Mouse (Mus musculus) cerebellum, adult 8-10 months (tissue): ENCODE results near the gene Slc43a1.
"Not testable (repeated sequence)": the region's sequence is repeated elsewhere in the genome, so short reads cannot be mapped to it uniquely, and the experiment has no call there.

Experiments used
- DNase-seq: peaks from one replicate; pipeline ENCODE4 v3.0.0; 2022

The Slc43a1 gene

DNA sequence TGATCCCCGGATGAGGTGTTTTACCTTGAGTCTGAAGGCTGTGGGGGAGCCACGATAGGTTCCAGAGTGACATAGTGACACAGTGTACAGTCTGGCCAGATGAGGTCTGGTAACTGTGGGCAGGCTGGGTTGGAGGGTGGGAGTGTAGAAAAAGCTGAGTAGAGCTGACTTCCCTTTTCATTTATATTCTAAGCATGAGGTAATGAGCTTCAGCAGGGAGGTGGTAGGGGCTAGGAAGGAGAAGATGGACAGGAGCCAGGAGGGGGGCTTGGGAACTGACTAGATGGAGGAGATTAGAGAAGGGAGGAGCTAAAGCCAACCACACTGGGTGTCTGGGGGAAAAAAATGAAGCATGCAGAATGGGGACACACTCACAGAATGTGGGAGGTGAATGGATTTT lies 30.3 kb downstream of the Slc43a1 start:
- no peak for DNase-seq

DNA sequence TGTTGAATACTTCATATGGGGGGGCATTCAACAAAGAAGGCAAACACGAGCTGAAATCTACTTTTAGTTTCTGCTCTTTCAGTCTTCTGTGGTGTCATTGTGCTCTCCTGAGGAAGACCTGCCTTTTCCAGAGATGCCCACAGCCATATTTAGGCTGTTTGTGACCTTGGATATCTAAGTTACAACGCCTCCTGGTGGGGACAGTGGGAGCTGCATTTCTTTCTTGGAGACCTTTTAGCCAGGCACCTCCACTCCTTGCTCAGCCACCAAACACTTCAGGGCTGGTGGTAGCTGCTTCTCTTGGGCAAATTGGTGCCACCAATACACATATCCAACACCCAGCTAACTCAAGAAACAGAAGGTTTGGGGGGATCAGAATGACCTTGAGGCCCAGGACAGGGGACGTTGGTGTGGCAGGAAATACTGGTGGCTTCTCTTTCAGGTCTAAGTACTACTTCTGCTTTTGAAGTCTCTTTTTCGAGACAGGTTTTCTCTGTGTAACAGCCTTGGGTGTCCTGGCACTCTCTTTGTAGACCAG lies 32.0 kb downstream of the Slc43a1 start:
- DNase-seq: no peak

DNA sequence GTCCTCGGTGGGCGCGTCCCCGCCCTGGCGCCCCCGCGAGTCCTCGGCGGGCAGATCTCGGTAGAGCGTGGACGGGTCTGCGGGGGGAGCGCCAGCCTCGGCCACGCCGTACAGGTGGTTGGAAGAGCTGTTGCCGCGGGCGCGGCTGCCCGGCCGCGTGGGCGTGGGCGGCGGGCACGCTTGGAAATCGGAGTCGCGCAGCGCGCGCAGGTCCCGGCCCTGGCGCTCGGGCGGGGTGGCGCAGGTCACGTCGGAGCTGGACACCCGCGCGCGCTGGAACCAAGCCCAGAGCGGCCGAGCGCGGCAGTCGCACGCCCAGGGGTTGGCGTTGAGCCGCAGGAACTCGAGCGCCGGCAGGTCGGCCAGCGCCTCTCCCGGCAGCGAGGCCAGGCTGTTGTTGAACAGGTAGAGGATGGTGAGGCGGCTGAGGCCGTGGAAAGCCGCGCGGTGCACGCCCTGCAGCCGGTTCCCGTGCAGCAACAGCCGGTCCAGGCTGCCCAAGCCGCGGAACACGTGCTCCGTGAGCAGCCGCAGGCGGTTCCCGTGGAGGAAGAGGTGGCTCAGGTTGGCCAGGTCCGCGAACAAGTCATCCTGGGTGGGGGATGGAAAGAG lies 33.6 kb downstream of the Slc43a1 start:
- peak; percentile 15 for DNase-seq

DNA sequence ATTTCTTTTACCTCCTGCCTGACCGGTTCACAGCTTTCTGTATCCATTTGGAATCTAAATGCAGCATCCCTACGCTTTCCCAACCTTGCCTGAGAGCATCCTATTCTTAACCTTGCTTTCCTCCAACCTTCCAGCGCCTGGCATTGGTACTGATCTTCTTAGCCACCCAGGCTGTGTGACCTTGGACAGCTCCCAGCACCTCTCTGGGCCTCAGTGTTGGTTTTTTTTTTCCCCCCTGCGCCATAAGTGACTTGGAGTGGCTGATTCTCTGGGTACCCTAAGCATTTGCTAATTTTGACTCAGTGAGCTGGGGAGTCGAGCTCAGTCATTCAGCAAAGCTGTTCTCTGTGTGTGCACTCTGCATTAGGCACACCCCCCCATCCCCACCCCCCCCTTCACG lies 37.2 kb downstream of the Slc43a1 start:
- DNase-seq: no peak

GRCm38 (mm10) chr2:84880590-84880989 lies 41.9 kb downstream of the Slc43a1 start:
- DNase-seq: no peak

DNA sequence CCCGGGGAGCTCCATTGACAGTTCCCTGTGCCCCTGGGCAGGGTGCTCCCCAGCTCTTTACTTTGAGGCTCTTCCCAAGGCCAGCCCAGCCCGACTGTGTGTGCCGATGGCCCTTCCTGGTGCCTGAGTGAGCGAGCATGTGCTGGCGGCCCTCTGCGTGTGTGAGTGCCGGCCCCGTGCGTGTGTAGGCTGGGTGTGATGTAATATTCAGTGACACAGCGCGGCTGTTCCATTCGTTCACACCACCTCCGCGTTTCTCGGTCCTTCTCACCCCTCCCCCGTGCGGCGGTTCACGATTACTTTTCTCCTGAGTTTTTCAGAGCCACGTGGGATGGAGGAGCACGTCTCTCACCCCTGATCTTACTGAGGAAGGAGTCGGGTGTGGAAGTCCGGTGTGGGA lies 44.0 kb downstream of the Slc43a1 start:
- no peak for DNase-seq

GRCm38 (mm10) chr2:84883084-84883483 lies 44.4 kb downstream of the Slc43a1 start:
- no peak for DNase-seq

- no peak for DNase-seq
Measured at GRCm38 (mm10) chr2:84883530-84883929, 44.9 kb downstream of the Slc43a1 start.

DNA sequence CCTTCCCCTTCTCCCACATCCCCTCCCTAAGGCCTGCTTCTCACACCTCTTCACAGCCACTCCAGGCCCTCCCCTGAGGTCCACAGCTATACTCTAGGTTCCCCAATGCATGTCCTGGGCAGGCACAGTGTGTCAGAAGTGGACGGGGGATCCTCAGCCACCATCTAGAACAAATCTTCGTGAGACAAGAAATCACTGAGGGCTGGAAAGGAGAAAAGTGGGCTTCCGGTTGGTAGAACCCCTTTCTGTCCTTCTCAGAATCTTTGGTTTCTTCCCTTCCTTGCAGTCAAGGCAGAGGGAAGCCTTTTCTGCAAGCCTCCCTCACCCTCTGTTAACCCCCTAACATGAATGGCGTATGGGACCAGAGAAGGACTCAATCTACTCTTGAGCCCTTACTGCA lies 45.3 kb downstream of the Slc43a1 start:
- no peak for DNase-seq

DNA sequence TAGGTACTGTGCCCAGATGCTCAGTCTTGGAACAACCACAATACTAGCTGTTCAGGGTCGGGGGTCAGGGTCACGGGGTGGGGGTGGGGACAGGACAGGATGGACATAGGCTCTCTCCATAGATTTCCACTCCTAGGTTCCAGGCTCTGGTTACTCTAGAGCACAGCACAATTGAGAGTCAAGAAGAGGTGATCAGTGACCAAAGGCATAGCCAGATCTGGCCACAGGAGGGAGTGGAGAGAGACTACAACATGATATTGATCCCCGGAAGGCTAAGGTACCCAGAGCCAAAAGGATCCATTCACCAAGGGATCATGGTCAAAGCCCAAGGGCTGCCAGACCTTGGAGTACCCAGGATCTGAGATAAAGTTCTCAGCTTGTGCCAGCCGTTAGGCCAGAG lies 46.0 kb downstream of the Slc43a1 start:
- no peak for DNase-seq

DNA sequence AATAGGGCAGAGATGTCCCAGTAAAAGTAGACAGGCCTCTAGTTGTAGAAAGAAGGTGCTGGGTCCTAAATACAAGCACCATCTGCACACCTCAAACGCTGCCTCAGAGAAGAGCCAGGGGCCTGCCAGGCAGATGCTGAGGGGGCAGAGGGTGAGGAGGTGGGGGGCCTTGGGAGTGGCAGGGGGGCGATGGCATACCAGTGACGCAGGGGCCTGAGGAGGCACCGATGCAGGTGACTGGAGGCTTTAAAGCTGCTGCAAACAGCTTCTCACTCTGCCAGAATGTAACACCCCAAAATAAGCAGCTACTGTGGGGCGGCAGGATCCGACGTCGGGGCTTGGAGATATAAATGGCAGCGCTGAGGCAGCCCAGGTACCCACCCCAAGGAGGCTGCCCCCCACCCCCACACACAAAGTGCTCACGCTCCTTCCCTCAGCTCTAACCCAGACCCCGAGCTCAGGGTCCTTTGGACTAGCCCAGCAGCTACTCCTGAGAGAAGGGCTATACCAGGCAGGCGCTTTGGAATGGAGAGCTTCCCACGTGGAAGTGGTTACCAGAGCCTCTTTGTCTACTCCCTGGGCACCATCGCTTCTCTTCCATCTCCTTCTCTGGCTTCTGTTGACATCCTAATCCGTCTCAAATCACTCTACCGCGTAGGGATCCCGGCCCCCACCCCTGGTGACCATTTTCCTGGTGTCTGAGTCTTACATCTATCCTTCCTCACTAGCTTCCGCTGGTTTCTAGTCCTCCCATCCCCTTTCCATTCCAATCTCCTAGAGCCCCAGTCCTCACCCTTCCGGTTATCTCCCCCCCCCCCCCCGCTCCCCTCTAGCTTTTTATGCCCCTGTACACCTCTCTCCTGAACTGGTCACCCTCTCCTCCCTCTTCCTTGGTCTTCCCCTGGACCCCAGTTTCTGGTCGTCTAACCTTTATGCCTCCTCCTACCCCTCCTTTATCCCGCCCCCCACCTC lies 46.7 kb downstream of the Slc43a1 start:
- DNase-seq: no peak

- no peak for DNase-seq
Measured at GRCm38 (mm10) chr2:84886234-84886731, 47.6 kb downstream of the Slc43a1 start, which contains the start of gene Rtn4rl2. Gene Rtn4rl2, minus strand, starts transcription at chr2:84886710.

- DNase-seq: no peak
Measured at GRCm38 (mm10) chr2:84886821-84887281, 48.2 kb downstream of the Slc43a1 start.

DNA sequence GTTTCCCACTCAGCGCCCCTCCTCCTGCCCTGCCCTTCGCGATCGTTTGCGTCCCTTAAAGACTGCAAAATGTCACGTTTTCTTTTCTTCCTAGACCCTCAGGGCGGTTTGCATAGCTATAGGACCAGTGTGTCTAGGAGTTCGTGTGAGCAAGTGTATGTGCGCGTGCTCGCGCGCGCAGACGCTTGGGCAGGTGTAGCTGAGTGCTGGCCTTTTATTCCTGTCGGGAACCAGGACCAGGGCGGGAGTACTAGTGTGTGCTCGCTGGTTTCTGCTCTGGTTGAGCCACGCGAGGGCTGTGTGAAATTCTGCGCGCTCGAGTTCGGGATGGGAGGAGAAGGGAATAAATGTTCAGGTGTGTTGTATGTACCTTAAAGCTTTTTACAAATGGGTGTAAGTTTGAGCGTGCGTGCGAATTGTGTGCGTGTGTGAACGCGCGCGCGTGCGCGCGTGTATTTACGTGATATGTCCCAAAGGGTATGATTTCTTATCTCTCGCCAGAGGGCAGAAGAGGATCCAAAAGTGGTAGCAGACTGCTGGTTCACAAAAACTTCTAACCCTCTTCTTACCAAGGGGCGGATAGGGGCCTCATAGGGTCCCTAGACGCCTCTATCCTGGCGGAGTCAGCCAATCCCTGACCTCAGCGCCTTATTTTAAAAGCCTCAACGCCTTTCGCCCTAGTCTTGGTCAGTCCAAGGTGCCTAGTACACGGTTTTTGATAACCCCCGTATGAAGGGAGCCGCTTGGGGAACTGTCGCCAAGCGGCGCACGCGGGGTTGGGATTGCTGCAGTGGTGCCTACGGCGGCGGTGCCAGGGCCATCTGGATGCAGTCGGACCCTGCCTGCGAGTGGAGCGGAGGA lies 49.0 kb downstream of the Slc43a1 start:
- no peak for DNase-seq

- no peak for DNase-seq
Measured at GRCm38 (mm10) chr2:84888657-84889315, 50.1 kb downstream of the Slc43a1 start.

DNA sequence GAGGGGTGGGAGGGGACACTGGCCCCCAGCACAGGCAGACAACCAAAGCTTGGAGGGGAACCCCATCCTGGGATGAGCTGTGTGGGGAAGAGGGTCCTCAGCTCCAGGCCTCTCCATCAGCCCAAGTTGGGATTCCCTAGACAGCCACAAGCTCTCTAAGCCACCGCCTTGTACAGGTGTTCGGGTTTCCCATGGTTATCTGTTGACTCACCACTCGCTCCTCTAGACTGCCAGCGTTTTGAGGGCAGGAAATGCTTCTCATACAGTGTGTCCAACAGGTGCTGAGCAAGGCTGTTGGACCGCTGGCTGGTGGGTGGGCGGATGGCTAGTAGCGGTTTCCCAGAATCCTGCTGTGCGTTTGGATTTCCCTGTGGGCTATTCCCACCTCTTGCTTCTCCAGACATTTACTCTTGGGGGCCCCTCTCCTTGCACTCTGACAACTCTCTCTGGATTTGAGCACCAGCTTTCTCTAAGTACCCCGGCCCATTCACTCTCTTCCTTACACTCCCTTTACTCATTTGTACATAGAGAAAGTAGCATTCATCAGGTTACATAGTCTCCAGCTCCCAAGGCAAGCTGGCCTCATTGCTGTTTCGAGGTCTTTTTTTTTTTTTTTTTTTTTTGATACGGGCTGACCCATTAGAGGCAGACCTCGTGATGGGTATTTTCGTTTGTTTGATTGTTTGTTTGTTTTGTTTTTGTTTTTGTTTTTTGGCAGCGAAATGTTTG lies 50.8 kb downstream of the Slc43a1 start:
- DNase-seq: no peak

- DNase-seq: peak; percentile 65
Measured at GRCm38 (mm10) chr2:84890045-84890340, 51.3 kb downstream of the Slc43a1 start.

- no peak for DNase-seq
Measured at GRCm38 (mm10) chr2:84893359-84893758, 54.7 kb downstream of the Slc43a1 start.

- no peak for DNase-seq
Measured at GRCm38 (mm10) chr2:84895495-84896198, 57.0 kb downstream of the Slc43a1 start.

DNA sequence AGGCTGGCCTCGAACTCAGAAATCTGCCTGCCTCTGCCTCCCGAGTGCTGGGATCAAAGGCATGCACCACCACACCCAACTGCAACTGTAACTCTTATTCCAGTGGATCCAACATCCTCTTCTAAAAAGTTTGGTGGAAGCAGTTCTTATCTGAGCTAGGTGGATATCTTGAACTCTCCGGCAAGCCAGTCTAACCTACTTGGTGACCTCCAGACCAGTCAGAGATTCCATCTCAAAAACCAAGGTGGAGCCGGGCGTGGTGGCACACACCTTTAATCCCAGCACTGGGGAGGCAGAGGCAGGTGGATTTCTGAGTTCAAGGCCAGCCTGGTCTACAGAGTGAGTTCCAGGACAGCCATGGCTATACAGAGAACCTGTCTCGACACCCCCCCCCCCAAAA lies 58.0 kb downstream of the Slc43a1 start:
- DNase-seq: not testable (repeated sequence)

DNA sequence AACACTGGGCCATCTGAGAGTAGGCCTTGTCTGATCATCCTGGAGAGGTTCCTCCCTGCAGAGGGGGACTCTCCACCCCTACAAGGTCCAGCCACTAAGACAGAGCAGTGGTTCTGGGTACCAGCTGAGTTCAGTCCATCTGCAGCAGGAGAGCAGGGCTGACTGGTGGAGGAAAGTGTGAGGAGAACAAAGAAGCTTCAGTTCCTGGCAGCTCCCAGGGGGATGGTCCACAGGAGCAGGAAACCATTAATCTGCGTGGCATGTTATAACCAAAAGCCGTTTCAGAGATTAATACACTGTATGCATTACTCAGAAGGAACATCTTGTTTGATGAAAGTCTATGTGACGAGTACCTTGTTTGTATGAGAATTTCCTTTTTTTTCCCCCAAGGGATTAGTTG lies 74.1 kb downstream of the Slc43a1 start:
- DNase-seq: no peak
